Mouse (Mus musculus): Measurements from ENCODE around the gene Hist1h3a.
"Not testable (repeated sequence)": the region's sequence is repeated elsewhere in the genome, so short reads cannot be mapped to it uniquely, and the experiment has no call there.

The Hist1h3a gene

DNA sequence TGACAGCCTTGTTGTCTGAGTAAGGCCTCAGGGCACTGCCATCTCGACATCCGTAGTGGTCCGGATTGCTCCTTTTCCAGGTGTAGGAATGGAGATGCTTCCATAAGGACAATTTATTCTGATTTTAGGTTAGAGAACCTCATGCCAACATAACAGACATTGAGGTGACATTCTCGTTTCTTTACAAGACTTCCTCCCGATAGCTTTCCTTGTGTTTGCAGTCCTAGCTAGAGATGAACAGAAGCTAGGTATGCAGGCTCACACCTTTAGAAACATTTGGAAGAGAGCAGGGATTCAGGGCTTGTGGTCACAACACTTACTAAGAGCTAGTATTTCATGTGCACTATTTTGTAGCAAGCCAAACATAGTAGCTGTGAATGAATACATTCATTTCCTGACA, 19.0 kb downstream of the Hist1h3a start:
- no peak for DNase-seq (ENCODE audit: low spot score in 2 of 2)

DNA sequence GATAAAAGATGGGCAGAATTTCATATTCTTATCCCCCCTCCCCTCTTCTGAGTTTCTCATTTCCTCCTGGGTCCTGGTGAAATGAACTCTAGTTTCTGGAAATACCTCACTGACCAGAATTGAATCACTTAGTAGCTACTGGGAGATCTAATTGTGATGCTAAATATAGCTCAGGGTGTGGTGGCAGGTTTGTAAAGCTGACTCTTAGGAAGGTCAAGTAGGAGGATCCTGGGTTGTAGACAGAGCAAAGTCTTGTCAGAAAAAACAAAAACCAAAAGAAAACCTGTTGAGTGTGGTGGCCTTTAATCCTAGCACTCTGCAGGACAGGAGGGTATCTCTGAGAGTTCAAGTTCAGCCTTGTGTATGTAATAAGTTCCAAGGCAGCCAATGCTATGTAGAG, 20.2 kb downstream of the Hist1h3a start:
- no peak for DNase-seq (ENCODE audit: low spot score in 2 of 2)

DNA sequence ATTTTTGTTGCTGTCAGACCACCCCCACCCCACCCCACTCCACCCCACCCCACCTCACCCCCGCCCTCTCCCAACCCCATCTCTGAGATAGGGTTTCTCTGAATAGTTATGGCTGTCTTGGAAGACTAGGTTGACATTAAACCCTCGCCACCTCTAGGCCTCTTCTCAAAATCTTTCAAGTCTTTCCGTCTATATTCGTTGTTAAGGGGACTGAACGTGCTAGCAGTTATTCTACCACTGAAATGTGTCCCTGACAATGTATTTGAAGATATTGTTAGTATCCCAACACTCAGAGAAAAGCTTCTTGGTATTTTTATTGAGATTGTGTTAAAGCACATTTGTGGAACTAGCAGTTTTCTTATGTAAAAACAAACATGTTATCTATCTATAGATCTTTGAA, 21.3 kb downstream of the Hist1h3a start:
- DNase-seq (ENCODE audit: low spot score in 2 of 2): no peak

DNA sequence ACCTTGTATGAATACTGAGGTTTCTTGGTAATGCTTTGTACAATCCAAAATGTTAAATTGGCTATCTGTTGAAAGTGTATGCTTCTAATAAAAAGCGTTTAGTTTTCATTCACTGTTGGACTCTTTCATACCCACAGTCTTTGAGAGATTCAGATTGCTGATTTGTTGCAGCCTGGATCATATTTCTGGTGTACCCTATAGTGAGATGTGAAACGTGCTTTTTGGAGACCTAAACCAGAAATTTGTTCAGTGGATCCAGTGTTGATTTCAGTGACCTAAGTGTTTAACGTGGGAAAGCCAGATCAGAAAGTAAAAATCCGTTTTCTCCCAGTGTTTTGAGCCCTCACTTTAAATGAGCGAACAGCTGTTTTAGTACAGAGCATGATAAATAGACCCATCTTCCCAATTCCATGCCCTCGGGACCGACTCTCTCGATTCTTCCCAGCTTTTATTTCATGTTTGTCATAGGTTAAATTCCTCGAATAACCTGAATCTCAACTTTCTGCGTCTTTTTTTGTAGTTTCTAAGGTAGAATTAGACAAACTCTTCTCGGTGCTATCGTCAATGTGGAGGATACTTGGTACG, 21.8 kb downstream of the Hist1h3a start:
- DNase-seq (ENCODE audit: low spot score in 2 of 2): no peak

DNA sequence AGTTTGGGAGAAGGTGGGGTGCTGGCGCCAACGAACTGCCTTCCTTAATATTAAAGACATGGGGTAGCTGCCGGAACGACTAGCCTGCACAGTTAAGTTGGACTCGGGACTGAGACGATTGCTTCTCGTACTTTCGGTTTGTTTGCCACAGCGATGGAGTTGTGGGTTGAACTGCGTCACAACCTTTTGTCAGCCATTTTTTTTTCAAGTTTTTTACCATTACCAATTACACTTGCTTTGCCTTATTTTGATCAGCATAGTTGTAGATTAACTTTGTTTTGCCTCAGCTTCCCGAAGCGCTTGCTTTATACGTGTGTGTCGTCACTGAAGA, 22.3 kb downstream of the Hist1h3a start:
- no peak for DNase-seq (ENCODE audit: low spot score in 2 of 2)

DNA sequence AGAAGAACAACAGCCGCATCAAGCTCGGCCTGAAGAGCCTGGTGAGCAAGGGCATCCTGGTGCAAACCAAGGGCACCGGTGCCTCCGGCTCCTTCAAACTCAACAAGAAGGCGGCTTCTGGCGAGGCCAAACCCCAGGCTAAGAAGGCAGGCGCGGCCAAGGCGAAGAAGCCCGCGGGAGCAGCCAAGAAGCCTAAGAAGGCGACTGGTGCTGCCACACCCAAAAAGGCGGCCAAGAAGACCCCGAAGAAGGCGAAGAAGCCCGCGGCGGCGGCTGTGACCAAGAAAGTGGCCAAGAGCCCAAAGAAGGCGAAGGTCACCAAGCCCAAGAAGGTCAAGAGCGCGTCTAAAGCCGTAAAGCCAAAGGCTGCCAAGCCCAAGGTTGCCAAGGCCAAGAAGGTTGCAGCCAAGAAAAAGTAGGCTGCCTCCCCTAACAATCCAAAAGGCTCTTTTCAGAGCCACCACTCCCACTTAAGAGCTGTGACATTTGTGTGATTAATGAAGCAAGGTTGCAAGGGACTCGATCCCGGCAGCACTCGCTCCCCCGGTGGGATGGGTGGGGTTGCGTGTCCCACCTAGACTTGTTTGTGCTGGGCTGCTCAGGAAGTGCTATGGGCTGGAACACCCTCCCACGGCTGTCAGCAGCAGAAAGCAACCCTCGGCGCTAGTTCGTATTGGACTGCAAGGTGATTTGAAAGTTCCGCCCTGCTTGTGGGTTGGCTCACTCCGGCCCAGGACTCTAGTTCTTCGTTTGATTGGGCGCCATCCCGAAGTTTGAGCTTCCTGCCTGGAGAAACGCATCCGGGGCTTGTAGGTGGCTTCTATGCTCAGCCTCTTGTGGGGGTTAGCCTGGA, 22.9 kb downstream of the Hist1h3a start:
- peak; percentile 86 to 94 for DNase-seq (ENCODE audit: low spot score in 2 of 2)

DNA sequence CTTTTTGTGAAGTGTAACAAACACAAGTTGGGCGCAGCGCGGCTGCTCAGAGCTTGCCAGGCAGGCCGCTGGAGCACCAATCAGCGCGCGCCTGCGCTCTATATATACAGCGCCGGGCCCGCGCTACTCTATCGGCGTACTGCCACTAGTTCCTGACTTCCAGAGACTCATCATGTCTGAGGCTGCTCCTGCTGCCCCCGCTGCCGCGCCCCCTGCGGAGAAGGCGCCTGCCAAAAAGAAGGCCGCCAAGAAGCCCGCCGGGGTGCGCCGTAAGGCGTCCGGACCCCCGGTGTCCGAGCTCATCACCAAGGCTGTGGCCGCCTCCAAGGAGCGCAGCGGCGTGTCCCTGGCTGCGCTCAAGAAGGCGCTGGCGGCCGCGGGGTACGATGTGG, 23.5 kb downstream of the Hist1h3a start, which contains the start of gene Hist1h1c:
Hist1h1c (plus strand) TSS at position 132 of the 392 bp plus-strand sequence.
- DNase-seq (ENCODE audit: low spot score in 2 of 2): peak; percentile 86 to 93

DNA sequence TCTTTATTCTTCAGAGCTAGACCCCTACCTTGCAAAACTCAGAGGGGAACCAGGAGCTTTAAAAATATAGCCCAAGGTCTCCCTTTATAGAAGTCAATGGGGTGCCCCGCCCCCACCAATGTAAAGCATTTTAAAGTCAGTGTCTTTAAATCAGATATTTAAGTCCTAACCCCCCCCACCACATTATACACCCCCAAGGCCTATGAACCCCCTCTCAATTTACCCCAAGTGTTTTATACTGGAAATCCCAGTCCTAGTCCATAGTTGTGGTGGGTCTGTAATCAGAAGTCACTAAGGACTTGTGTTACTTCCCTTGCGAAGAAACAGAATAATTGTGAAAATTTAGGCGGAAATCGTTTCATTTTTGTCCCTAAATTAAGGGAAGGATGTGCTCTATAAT, 24.1 kb downstream of the Hist1h3a start:
- no peak for DNase-seq (ENCODE audit: low spot score in 2 of 2)

DNA sequence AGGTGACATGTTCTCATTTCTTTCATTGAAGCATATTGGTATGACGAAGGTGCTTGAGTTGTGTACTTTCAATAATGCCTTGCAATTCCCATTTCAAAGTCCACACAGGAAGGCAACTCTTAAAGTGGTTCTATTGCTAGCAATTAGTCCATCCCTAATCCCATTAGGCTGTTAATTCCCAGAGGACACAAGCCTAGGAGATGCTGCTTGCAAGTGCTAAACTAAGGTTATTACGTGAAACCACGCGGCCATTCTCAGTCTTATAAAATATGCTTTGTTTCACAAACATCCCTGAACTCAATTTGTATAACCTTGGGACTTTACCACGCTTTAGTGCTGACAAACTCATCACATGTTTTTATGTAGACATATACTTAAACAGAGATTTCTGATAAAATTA, 25.1 kb downstream of the Hist1h3a start:
- DNase-seq (ENCODE audit: low spot score in 2 of 2): no peak

DNA sequence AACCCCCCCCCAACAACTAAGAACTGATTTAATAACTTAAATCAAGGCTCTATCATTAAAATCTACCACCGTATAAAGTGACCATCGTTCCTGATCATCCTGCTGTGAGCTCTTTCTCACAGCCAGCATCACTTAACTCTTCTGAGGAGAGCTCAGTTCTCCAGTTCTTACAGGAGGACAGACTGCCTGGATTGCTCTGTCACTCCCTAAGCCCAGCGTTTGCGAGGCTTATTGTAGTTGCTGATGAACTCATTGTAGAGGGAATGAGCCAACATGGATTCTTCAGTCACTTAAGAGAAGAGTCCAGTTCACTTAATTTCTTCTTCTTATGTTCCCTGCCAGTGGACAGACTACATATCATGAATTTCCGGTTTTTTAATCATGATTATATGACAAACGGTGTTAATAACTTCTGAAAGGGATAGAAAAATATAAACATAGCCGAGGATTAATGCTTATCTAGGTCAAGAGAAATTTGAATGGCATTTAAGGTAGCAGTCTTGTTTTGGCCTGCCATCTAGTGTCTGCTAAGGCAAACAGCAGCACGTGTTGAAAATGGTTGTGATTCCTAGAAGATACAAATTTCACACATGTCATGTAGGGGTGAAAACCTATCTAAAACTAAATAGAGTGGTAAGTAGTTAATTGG, 29.9 kb downstream of the Hist1h3a start:
- DNase-seq (ENCODE audit: low spot score in 2 of 2): no peak

DNA sequence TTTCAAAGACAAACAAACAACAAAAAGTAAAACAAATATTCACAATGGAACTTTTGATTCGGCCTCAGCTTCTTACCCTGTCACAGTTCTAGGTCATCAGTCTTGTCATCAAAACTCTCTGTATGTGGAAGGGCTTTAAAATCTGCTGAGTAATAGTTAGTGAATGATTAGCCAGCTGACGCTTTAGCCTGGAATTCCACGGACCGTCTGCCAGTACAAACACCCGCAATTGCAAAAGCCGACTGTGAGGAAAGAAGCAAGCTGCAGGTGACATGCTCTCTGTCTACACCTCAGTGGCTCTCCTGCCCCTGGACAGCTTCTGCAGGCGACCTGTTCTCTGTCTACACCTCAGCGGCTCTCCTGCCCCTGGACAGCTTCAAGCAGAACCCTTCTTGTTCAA, 31.7 kb downstream of the Hist1h3a start:
- DNase-seq (ENCODE audit: low spot score in 2 of 2): peak; percentile 32 to 52

DNA sequence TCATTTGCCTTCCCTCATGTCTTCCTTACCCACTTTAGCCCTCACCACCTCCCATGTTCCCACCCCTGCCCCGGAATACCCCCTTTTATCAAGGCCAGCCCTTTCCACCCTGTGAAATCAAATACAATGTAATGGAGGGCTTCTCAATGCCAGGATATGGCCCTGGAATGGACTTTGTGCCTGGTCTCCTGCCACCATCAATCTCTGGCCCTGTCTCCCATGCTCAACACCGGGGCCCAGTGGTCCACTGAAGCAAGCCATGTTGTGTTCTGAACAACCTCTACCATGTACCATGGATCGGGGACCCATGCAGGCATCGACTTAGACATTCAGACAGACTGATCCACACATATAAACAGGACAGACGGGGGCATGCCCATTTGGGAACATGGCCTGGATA, 32.5 kb downstream of the Hist1h3a start:
- no peak for DNase-seq (ENCODE audit: low spot score in 2 of 2)

DNA sequence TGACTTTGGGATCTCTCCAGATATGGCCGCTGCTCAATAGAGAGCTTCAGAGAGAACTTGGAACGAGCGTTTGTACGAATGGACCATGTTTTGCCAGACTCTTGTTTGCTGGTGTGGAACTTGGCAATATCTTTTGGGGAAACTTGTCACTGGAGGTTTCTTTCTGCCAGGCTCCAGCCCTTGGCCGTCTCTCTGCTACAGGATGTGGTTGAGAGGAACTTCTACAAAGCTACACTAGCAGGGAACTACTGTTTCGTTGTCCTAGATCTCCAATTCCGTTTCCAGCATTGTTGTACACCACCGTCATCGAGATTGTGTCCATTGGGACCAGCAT, 33.0 kb downstream of the Hist1h3a start:
- DNase-seq (ENCODE audit: low spot score in 2 of 2): no peak

DNA sequence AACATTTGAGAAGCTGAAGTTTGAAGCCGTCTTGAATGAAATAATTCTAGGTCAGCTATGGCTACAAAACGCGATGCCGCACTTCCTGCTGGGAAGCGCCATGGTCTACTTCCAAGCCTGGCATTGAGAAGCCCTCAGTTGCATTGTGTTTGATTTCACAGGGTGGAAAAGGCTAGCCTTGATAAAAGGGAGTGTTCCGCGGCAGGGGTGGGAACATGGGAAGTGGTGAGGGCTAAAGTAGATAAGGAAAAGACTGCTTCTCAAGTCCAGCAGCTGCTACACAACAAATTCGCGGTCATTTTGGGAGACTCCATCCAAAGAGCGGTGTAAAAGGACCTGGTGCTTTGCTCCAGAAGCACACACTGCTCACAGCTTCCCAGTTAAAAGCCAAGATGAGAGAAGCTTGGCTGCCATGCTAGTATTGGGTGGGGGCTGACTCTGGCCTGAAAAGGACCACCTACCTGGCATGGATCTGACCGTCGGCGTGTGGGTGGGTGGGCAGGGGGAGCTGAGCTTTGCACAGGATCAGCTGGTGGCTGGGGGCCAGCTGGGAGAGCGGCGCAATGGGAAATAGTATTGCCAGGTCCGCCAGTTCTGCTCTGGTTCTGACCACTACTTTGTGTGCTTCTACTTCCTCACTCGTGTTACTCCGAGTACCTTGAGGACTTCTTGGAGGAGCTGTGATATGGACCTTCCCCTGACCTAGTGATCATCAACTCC, 33.6 kb downstream of the Hist1h3a start:
- DNase-seq (ENCODE audit: low spot score in 2 of 2): no peak

DNA sequence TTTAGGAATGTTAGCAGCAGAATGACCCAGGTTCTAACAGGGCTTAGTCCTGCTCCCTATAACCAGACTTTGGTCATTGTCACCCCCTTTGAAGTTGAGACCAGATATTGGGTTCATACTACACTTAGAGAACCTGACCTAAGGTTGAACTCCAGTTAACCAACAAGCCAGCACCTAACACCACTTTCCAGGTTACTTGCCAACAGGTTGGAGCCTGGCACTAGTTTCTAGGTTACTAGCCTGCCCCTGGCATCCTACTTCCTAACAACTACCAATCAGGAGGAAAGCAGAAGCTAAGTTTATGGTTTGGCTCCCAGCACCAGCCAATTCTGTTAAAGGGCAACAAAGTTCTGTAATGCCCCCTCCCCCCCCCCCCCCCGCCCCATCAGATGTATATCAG, 37.0 kb downstream of the Hist1h3a start:
- no peak for DNase-seq (ENCODE audit: low spot score in 2 of 2)

DNA sequence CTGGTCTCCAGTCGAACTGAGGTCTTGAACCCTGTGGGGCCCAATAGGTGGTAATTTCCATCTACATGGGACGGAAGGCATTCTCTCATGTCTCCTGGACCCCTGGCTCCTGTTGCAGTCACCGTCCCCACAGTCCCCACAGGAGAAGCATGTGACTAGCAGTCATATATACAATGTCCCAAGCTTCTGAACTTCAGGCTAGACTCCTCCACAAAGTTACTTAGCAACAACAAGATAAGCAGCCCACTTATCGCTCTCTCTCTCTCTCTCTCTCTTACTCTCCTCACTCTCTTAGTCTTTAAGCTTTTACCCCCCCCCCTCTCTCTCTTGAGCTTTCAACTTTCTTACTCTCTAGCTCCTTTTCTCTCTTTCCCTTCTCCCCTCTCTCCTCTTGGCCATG, 37.9 kb downstream of the Hist1h3a start:
- no peak for DNase-seq (ENCODE audit: low spot score in 2 of 2)

DNA sequence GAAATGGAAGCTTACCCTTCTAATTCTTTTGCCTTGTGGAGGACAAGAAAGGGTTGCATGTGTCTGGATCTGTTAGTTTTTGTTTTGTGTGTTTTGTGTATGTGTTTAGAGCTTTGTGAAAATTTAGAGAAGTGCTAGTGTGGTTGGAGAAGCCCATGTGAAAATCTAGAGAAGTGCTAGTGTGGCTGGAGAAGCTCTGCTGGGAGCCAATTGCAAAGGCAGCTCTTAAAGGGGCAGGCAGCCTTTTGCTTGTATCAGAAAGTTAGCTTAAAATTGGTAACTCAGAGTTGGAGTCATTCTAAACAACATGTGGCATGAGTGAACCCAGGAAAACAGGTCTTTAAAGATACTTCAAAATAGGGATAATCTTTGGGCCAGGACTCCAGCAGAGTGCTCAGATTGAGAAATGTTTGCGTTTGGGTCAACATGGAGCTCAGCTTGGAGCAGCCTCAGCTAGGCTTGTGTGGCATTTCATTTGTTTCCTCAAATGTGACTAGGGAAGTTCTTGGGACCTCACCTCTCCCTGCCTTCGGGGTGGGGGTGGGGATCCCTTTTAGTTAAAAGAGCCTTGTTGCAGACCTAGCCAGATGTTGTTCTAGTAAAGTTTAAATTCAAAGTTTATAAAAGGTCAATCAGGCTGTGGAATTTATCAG, 44.5 kb downstream of the Hist1h3a start:
- DNase-seq (ENCODE audit: low spot score in 2 of 2): not testable (repeated sequence)

DNA sequence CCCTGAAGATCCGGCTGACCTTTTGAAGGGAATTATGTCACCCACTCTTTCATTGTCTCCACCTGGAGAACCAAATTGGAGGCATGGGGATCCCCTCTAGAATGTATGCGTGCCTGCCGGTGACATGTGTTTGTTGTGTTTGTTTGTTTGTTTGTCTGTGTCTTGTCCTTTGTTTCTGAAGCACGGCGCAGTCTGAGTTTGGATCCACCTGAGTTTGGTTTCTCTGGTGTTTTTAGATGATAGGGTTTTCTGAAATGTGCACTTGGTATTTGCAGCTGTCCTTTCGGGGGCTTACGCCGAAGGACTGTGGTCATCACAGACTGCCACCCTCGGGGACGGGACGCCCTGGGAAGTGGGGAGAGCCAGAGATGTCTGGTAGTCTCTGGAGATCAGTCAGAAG, 45.0 kb downstream of the Hist1h3a start:
- DNase-seq (ENCODE audit: low spot score in 2 of 2): no peak

DNA sequence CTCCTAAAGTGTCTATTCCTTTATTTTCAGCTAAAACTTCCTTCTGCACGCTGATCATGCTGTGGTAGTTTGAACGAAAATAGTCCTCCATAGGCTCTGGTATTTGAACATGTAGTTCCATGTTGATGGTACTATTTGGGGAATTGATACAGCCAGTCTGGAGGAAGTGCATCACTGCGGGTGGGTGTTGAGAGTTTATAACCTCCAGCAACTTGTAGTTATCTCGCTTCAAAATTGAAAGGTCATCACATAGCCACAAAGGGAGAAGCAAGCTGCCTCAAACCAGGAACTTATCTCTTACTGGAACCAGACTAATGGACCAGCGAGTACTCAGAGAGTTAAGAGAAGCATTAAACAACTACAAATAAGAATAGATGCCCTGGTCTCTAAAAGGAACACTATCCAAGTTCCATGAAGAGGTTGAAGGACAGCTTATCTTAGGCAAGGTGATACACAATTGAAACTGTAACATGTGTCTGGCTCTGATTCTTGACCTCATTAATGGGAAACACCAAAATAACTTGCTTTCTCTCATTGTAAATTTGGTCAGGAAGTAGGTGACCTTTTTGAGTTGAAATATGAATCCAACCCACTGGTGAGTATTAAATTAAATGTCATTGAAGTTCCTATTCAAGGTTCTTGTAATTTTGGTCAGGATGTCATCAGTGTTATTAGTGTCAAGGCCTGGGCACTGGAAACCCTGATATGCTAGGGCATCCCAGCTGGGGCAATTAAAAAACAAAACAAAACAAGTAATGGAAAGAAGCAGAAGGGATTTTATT, 45.7 kb downstream of the Hist1h3a start:
- DNase-seq (ENCODE audit: low spot score in 2 of 2): no peak
